Mouse (Mus musculus) adrenal gland, adult 8-10 months (tissue): ENCODE results near the gene Jrkl. TPM values are rescaled to one million over a fixed set of nuclear protein-coding genes. Genes with fewer than 3 reads are reported as not detected.

Experiments
- DNase-seq: peaks from one replicate; pipeline ENCODE4 v3.0.0; 2022
- total RNA-seq, 4 experiments: library from RNA; stranded (reverse); gene quantifications; 2 replicates each; pipeline ENCODE4 v1.2.4; 2022

Gene Jrkl
- 1 to 10 TPM; 7.7 to 9.5 (median 8.0) TPM for total RNA-seq

DNA sequence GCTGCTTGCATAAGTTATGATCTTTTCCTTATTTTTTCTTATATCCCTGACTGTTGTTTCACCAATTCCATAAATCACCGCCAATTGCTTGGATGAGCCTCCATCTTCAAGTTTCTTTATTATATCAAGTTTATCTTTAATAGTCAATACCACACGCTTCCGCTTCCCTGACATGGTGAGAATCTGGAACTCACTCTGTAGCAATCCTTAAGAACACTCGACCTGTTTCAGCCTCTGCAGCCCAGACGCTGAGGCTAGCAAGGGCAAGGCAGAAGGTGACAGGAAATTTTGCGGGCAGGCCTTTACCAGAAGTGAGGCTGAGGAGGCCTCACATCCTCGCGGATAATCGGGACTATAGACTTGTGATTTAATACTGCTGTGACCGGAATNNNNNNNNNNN is at the start of gene Jrkl:
Jrkl (minus strand) TSS at position 349 of the 400 bp plus-strand sequence.
- peak; percentile 19 for DNase-seq

DNA sequence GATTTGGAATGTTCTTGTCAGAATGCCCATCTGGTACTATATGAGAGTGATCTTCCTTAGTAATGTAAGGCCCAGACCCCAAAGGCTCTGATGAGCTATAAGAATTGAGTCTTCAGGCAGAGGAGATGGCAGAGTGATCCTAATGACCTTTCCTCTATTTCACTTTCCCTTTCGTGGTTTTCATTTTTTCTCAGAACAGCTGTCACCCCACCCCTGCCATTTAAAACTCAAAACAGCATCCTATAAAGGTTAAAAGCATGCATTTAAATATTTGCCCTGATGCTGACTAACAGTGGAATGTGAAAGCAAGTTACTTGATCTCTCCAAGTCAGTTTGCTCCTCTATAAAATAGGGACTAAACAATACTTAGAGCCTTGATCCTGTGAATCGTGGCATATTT is 41.9 kb upstream of the Jrkl start:
- DNase-seq: no peak

- no peak for DNase-seq
These were observed 27.6 kb upstream of the Jrkl start for GRCm38 (mm10) chr9:13273219-13273618.

- DNase-seq: no peak
These were observed 15.4 kb upstream of the Jrkl start for GRCm38 (mm10) chr9:13260980-13261379.

GRCm38 (mm10) chr9:13258173-13258572 is 12.5 kb upstream of the Jrkl start:
- no peak for DNase-seq

DNA sequence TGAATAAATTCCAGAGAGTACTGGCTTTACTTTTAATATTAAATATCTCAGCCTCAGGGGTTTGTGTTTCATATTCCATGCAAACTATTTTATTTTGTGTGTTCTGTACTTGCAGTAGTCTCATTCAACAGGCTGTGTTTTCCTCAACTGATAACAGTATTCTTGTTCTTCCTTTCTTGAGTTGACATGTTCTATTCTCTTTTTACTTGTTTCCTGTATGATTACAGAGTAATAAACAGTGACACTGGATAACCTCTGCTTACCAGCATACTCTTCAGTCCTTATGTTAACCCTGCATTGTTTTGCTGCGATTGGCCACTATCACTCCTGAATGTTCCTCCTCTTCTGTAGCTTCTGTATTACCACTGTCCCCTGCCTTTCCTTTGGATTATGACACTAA is 11.1 kb upstream of the Jrkl start:
- DNase-seq: no peak

DNA sequence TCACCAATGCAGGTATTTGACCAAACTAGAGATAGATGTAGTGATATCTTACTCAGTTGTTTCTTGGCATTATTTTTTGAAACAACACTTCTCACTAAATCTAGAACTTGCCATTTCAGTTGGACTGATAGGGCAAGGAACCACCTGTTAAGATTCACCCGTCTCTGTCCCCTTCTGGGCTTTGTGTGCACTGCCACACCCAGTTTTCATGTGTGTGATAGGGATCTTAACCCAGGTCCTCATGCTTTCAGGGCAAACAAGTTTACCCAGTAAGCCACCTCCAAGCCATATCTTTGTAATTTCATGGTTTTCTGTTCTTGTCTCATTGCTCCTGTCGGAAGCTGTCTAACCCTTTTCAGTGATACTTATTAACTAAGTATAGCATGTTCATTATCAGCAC is 5.6 kb upstream of the Jrkl start:
- no peak for DNase-seq

DNA sequence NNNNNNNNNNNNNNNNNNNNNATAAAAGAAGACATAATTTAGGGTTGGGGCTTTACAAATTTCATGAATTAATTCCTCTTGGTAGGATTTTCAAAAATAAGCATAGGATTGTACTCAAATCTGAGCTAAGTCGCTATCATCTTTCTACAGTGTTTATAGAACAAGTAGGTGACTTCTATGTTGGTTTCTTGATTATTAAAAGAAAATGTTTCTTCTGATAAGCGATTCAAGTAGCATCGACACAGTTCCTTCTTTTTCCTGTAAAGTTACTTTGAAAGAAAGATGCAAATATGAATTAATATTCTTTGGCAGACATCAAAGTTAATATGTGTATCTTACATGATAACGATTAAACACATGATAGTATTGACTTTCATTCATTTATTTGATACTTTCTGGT is 2.5 kb upstream of the Jrkl start:
- no peak for DNase-seq

DNA sequence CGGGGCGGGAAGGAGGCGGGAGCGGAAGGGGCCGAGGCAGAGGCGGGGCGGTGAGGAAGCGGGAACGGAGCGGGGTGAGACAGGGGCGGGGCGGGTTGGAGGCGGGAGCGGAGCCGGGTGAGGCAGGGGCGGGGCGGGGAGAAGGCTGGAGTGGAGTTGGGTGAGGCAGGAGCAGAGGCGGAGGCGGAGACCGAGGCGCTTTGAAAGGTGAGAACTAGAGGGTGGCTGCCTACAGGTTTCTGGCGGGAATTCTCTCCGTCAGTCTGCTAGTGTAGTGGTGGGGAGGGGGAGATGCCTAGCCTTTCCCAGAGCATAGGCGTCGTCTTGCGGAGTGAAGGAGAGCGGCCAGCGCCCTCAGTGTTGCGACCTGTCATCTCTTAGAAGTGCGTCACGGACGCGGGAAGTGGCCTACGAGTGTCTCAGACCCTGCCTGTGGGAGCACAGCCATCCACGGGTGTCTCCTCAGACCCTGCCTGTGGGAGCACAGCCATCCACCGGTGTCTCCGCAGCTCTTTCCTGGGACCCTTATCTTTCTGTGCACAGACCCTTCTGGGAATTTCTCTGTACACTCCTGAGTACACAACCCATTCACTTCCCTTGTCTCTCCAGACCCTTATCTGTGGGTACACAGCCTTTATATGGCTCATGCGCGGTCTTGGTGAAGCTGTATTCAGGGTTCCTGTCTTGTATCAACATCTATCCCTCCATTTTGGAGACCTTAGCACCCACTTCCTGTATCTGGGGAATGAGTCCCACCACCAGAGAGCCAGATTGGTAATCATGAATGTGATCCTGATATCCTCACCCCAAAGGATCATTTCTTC is 1.4 kb upstream of the Jrkl start, which contains the start of gene Ccdc82:
Ccdc82 (plus strand) TSS at position 141 of the 824 bp plus-strand sequence.
- peak; percentile 84 for DNase-seq

GRCm38 (mm10) chr9:13242321-13242720 is 3.3 kb downstream of the Jrkl start:
- DNase-seq: no peak

- DNase-seq: no peak
These were observed 13.9 kb downstream of the Jrkl start for GRCm38 (mm10) chr9:13231545-13232216.

GRCm38 (mm10) chr9:13230553-13230952 is 15.1 kb downstream of the Jrkl start:
- no peak for DNase-seq

DNA sequence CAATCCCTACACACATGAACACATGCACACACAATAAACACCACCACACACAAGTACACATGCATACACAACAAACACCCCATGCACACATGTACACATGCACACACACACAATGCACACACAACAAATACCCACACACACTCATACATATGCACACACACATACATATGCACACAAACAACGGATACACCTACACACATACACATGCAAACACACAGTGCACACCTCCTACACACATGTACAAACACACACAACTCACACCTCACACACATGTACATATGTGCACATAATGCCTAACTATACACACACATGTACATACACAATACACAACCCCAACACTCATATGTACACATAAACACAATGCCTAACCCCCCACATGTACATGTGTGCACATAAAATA is 19.8 kb downstream of the Jrkl start:
- DNase-seq: no peak

DNA sequence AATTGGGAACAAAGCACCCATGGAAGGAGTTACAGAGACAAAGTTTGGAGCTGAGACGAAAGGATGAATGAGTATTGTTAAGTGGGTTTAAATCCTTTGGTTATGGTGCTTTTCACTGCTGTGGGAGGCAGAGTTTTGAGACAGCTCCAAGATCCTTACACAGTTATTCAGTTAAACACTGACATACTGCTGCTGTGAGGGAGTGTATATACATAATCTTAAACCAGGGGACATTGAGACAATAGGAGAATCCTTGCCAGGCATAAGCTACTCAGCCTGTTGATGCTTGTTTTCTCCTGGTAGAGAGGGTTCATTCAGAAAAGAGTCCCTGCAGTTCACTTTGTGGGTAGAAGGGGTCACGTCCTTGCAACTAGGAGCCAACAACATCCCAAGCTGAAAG is 39.3 kb downstream of the Jrkl start:
- DNase-seq: no peak

GRCm38 (mm10) chr9:13203681-13204080 is 41.9 kb downstream of the Jrkl start:
- DNase-seq: no peak

DNA sequence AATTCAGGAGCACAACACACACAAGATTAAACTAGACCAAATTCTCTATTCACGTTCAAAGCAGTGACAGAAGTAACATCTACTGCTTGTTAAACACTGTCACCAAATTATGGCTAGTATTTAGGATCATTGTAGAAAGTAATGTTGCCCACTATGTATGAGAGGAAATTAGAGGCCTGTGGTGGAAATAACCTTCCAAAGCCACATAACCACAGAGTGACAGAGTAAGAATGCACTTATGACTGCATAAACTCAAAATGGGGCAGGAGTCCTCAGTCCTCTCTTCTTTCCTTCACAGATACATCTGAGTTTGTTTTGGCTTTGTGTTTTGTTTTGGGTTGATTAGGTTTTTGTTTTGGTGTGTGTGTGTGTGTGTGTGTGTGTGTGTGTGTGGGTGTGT is 42.5 kb downstream of the Jrkl start:
- DNase-seq: no peak

DNA sequence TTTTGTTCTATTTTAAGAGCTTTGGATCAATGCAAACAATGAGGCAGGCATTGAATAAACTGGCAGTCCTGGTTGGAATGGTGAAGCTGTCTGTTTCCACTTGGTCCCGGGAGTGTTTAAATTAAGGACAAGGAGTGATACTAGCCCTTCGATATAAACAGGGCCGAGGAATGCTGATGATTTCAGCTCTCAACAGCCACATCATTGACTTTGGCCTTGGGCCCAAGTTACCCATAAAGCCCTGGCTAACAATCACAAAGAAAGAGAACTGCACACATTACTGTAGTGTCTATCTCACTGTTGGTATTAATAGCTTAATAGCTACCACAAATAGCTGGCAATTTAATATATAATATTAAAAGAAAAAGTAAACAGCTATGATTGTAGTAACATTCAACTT is 45.5 kb downstream of the Jrkl start:
- no peak for DNase-seq

DNA sequence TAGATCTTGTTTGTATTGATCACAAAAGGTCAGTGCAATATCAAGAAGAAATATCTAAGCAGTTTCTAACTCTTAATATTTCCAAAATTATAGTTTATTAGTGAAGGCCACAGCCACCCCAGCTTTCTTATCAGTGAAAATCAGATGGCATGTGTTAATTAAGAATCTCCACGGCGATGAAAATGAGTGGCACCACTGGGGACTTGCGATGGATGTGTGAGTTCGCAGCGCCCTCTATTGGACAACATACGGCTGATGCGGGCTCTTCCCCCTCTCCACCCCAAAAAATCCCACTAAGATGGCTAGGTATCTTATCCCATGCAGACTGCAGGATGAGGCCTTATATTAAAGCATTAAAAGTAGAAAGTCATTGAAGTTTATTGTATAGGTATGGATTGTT is 49.9 kb downstream of the Jrkl start:
- DNase-seq: no peak

- DNase-seq: no peak
These were observed 50.4 kb downstream of the Jrkl start for GRCm38 (mm10) chr9:13195268-13195667.

- DNase-seq: no peak
These were observed 51.0 kb downstream of the Jrkl start for GRCm38 (mm10) chr9:13194619-13195018.
